Mouse (Mus musculus) inflammation-experienced regulatory T-cells, adult 6 months (primary cell): ENCODE measurements around the gene BC016579. TPM values are rescaled to one million over a fixed set of nuclear protein-coding genes. Genes with fewer than 3 reads are reported as not detected.
A peak's percentile ranks its signal among the peaks of the same experiment; 100 is the strongest.

Experiments used
- ATAC-seq: one replicate; pipeline ENCODE4 v1.8.0; 2017
- polyA plus RNA-seq, 3 experiments: library from polyadenylated mRNA; unstranded; fragments of 100-300 nt; shearing (Covaris generic); gene quantifications; one replicate each; pipeline ENCODE4 v1.2.1; 2017

Gene BC016579
- not detected for polyA plus RNA-seq

DNA sequence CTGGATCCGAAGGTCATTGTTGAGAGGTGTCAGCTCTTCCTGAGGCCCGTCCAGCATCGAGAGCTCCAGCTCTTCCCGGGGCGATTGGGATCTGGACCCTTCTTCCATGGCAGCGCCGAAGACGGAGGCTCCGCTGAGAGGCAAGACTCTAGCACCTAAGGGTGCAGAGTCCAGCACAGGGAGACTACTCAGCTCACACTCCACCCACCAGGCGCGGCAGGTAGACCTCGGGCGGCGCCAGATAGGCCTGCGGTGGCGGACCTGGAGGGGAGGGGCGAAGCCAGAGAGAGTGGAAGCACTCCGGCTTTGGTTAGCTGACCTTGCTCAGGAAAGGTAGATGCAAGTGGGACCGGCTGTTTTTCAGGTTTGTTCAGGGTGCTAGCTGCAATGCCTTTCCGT lies at the start of gene BC016579:
BC016579 (minus strand) TSS at position 135 of the 399 bp plus-strand sequence.
- ATAC-seq: no peak

GRCm38 (mm10) chr16:45699301-45699700 lies 45.4 kb upstream of the BC016579 start:
- ATAC-seq: no peak

GRCm38 (mm10) chr16:45697996-45698395 lies 44.1 kb upstream of the BC016579 start:
- ATAC-seq: no peak

- no peak for ATAC-seq
Observed at GRCm38 (mm10) chr16:45695445-45696160, 41.7 kb upstream of the BC016579 start.

DNA sequence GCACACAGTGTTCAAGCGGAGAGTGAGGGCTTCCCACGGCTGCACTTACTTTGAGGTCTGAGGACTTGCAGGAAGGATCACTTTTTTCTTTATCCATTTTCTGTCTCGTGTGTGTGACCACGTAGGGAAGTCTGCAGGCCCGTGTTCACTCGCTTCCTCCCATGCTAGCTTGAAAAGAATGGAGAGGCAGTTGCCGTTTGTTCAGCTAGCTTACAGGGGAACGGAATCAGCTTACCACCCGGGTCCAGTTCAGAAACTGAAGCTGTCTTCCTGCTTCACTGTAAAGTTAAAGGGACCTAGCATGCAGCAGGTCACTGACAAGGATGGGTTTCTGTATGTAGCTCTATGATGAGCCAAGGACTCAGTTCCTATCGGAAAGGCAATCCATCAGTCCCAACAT lies 39.7 kb upstream of the BC016579 start, which contains the start of gene Tmprss7:
Tmprss7 (minus strand) TSS at position 101 of the 400 bp plus-strand sequence.
- ATAC-seq: no peak

GRCm38 (mm10) chr16:45692851-45693250 lies 39.0 kb upstream of the BC016579 start:
- no peak for ATAC-seq

DNA sequence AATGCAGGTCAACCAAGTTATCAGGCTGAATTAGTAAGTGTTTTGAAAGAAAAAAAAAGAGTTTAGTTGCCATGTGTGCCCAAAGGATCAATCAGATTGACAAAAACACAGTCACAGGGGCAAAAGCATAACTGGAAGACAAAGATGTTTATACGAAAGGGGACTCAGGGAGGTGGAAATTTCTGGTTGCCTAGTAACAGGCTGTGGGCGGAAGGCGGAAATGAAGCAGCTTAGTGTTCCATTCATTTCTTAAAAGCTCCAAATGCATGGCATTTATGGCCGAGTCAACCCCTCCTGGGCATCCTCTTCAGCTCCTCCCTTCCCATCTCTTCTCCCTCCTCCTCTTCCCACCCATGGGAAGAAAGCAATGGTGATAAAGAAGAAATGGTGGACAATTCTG lies 36.3 kb upstream of the BC016579 start:
- ATAC-seq: peak; percentile 100

DNA sequence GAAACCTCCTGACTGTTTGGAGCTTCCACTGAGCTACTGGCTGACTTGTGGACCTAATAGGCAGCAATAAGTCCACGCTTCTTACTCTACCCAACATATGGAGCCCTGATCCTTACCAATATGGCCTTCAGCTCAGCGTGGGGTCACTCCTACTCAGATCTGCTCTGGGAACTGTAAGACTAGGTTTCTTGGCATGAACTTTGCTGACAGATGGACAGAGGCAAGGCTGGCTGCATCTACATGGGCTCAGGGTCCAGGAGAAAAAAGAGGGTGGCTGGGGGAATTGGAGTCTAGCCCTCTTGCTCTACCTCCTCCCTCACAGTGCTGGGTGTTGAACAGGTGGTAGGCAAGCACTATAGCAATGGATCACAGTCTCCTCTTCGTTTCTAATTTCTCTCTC lies 33.0 kb upstream of the BC016579 start:
- ATAC-seq: no peak

GRCm38 (mm10) chr16:45685295-45685694 lies 31.4 kb upstream of the BC016579 start:
- ATAC-seq: no peak

GRCm38 (mm10) chr16:45684815-45685214 lies 30.9 kb upstream of the BC016579 start:
- peak; percentile 68 for ATAC-seq

GRCm38 (mm10) chr16:45676462-45676861 lies 22.6 kb upstream of the BC016579 start:
- no peak for ATAC-seq

DNA sequence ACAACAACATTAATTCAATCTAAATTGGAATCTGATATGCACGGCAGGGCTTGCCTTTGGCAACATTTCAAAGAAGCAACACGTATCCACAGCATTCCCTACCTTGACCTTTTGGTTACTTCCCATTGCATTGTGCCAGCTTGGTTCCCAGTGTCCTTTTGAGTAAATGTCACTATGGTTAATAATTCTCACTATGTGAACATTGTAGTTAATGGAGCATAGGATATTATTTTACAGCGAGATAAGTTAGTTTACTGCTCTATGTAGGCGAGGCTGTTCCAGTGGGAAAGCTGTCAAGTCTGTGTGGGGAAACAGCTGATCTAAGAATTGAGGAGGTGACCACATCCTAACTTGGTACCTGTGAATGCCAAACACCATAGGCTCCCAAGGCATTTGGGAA lies 16.1 kb upstream of the BC016579 start:
- no peak for ATAC-seq

DNA sequence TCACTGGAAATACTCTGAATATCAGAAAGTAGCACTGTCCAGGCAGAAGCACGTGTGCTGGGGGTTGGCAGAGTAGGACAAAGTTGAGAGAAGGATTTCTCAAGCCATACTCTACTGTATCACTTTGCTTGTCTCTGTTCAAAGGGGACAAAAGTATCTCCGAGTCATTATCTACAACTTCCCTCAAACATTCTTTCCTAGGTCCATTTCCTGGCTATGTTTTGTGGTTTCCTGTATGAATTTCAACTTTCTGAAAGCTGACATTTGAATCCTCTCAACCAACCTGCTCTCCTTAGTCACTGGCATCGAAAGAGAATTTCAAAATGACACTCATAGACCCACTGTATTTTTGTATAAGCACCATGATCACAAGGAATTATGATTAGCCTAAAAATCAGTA lies 14.3 kb upstream of the BC016579 start:
- ATAC-seq: no peak

- ATAC-seq: peak; percentile 48
Observed at GRCm38 (mm10) chr16:45666136-45666535, 12.3 kb upstream of the BC016579 start.

- no peak for ATAC-seq
Observed at GRCm38 (mm10) chr16:45662381-45662780, 8.5 kb upstream of the BC016579 start.

GRCm38 (mm10) chr16:45659596-45659995 lies 5.7 kb upstream of the BC016579 start:
- no peak for ATAC-seq

- no peak for ATAC-seq
Observed at GRCm38 (mm10) chr16:45658248-45658647, 4.4 kb upstream of the BC016579 start.

DNA sequence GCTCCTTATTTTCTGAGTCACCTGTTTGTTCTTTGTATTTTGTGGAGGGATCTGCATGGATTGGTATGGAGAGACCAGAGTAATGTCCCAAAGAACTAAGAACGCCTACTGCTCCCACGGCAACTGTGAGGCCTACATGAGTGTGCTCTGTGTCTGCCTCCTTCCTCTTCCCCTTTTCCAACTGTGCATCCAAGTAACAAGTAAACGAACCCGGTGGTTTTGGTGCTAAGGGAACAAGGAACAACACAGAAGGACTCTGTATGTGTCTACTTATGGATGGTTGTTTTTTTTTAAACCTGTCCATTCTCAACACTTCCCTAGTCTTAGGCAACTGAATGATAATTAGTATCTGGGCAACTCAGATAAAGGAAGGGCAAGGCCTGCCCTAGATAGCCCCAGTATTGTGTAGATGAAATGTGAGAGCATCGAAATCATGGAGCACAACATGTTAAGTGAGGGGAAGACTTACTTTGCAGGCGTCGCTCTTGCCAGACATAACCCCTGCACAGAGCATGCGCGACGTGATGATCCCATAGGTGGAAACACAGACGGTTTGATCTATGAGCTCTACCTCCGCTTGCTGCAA lies 3.8 kb upstream of the BC016579 start:
- ATAC-seq: no peak

- no peak for ATAC-seq
Observed at GRCm38 (mm10) chr16:45654465-45654864, 597 bp upstream of the BC016579 start.

- no peak for ATAC-seq
Observed at GRCm38 (mm10) chr16:45653009-45653933, 597 bp downstream of the BC016579 start.

GRCm38 (mm10) chr16:45651497-45651896 lies 2.4 kb downstream of the BC016579 start:
- no peak for ATAC-seq

DNA sequence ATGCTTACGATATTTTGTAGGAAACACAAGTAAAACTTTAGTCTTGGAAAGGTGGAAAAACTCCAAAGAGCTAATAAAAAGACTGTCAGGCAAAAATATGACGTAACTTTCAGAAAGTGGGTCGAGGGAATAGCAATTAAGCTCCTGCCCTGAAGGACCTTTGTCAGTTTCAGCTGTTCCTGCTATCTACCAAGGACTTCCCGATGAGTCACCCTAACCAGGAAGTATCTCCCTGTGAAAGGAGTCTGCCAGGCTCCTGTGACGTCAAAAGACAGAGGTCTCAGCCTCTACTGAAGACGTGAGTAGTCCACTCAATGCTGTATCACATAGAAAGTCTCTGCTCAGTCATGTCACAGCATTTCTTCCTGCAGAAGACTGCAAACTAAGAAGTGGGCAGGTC lies 9.5 kb downstream of the BC016579 start:
- no peak for ATAC-seq

- ATAC-seq: no peak
Observed at GRCm38 (mm10) chr16:45643944-45644343, 9.9 kb downstream of the BC016579 start.
